Mouse (Mus musculus): Measurements from ENCODE around the gene Kif3a.

Kif3a gene

DNA sequence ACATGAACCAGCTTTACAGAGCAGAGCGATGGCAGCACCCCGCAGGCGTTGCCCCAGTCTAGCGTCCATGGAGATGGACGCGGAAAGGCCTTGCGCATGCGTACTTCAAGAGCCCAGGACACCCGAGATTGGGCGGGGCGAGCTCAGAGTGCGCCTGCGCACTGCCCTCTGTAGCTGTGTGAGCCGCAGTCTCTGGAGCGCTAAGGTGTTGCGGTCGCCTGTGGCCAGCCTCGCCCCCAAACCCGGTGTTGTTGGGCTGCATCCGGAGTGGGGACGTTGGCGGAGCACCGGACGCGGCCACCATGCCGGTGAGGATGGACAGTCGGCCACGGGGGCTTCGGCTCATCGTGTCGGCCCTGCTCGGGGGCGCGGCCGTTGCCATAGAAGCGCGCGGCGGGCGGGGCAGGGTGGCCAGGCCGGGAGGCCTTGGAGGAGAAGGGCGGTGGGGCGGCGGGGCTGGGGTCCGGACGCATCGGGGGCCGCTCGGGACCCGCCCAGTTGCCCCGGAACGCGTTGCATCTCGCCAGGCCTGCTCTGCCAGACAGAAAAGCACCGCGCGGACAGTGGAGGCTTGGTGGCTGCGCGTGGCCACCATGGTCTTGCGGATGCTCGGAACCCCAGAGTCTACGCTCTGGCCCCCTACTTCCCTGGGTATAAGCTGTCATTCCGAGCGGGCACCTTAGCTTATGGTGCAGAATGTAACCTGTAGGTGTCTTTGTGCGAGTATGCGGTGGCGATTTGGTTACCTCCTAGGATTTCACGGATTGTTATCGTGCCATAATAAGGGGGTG, at the start of gene Kif3a:
TSS of gene Kif3a (plus strand) at position 156 of the 791 bp plus-strand sequence.
- peak; percentile 96 to 98 for DNase-seq

DNA sequence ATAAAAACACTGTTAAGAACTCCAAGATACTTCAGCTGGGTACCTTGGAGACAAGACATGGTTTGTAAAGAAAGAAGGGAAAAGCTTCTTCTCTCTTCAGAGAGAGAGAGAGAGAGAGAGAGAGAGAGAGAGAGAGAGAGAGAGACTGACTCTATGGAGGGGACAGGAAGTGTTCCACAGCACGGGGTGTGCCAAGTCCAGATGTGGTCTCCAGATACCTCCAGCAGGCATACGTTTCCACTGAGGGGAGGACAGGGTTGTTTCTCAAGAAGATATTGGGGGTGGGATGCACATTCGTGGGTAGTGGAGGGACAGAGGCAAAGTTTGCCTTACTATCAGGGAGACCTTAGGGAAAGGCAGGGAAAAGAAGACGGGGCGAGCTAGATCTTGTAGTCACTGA, 48.4 kb upstream of the Kif3a start:
- DNase-seq: no peak

DNA sequence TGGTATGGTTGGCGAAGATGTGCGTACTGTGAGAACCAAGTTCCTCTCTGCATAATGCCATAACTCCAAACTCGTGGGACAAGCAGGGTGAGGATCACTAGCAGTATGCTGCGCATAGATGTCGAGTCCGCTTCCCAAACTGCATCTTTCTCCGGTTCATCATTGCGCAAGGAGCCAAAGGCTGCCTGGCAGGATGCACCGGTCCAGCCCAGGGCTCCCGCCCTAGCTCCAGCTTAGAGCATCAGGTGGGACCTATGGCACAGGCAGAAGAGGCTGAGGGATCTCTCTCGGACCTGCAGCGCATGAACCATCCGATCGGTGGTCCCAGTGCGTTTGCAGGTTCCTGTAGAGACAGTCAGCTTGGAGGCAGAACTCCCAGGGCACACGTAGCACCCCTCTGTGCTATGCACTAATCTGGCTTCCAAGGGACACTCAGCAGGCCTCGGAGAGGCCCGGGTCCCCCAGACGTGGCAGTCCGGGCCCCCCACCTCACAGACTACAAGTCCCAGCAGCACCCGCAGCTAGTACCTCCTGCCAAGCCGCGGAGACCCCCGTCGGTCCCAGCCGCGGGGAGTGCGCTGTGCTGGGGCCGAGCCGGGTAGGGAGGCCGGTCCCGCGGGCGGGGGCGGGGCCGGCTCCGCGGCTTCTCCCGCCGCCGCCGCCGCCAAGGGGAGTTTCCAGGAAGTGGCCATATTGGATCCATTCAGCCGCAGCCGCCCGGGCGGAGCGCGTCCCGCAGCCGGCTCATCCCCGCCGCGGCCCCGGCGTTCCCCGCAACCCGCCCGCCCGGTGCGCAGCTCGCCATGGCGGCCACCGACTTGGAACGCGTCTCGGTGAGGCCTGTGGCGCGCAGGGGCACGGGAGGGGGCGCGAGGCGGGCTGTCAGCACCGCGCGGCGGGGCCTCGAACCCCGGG, 47.7 kb upstream of the Kif3a start, which contains the start of gene Sept8:
TSS of gene Sept8 (plus strand) at position 51 of the 915 bp plus-strand sequence.
- DNase-seq: peak; percentile 75 to 76

DNA sequence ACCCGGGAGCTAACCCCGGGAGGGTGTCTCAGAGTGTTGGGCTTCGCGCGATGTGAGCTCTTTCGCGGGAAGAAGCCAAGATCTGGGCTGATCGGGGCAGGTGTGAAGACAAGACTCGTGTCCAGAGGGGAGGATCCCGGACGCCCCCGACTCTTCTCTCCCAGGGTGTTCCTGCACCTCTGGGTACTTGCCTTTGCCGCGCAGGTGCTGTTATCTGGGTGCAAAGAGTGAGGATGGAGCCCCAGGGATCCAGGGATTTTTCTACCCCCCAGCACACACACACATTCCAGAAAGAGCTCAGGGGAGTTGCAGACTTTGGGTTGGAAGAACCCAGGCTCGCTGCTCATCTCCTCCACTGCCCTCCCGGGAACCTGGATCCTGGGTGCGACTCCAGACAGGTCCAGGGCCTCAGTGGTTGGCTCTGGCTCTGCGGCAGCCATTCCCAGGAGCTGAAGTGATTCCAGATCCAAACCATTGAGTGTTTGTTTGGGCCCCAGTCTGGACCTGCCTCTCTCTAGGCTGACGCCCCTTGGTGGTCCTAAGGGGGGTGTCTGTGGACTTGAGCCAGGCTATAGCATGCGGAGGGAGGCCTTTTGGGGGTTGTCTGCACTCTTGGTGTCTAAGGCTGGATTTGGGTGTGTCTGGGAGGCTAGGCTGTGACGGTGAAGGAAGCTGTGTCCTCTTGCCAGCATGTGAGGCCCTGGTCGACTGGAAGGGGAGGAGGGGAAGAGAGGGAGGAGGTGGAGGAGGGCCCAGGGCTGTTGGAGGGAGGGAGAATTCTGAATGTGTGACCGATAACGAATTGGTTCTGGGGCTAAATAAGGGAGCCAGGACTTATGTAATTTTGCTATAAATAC, 46.8 kb upstream of the Kif3a start:
- DNase-seq: peak; percentile 76

DNA sequence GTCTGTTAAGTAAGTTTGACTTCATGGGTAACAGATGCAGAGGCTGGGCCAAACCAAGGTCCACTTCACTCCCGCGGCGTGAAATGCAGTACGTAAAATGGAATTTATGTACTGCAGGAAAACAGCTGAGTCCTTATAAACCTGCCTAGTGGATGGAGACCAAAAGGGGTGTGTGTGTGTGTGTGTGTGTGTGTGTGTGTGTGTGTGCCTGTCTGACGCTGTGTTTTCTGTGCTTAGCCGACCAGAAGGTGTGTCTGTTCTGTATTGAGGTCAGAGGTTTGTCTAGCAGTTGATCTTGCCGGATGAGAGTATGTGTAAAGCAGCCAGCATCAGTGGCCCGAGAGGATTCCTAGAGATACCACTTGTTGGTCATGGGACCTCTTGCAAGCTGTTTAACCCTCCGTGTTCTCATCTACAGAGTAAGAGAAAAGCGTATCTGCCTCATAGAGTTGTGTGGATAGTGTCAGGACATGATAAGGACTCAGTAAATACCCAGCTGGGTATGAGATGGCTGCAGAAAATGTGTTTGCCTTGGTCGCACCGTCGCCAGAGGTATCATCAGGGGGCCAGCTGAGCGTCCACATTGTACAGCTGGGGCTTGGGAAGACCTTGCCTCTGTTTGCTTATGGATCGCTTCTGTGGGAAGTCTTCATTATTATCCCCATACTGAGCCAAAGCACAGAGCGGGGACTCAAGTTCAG, 45.9 kb upstream of the Kif3a start:
- peak in 1 of 2 experiments; percentile 59 for DNase-seq

DNA sequence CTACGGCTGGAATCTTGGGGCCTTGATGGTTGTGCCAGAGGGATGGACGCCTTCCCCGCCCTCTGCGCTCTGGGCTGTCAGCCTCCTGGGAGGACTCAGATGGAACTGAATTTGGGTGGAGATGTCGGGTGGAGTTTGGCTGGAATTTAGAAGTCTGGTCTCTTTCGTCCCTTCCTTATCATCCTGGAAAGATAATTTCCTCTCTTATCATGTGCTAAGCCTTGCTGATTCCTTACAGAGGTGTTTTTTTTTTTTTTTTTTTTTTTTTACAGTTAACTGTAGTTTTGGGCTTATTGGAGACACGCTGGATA, 45.4 kb upstream of the Kif3a start:
- no peak for DNase-seq

DNA sequence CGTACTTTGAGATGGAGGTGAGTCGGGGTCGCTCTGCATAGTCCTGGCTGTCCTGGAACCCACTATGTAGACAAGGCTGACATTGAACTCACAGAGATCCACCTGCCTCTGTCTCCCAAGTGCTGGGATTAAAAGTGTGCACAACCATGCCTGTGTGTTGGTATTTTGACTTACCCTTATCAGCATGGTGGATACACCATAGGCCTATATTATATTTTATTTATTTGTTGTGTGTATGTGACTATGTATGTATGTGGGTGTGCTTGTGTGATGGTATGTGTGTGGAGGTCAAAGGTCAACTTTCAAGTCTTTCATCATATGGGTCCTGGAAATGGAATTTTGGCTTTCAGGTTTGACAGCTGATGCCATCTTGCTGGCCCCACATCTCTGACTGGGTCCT, 44.8 kb upstream of the Kif3a start:
- DNase-seq: no peak

DNA sequence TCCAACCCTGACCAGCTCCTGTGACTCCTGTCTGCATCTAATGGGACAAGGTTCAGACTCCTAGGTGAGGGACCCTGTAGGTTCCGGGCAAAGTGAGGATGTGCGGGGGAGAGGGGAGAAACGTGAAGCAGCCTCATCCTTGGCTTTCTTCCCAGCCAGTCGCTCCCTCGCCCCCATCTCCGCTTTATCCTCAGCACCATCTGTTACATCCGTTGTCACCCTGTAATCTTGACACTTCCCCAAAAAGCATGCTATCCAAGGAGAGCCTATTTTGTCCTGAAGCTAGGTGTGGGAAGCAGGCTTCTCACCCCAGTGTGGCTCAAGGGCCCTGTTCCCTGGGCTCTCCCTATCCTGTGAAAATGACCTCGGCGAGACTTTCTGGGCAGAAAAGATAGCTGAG, 44.2 kb upstream of the Kif3a start:
- DNase-seq: peak; percentile 82 to 84

DNA sequence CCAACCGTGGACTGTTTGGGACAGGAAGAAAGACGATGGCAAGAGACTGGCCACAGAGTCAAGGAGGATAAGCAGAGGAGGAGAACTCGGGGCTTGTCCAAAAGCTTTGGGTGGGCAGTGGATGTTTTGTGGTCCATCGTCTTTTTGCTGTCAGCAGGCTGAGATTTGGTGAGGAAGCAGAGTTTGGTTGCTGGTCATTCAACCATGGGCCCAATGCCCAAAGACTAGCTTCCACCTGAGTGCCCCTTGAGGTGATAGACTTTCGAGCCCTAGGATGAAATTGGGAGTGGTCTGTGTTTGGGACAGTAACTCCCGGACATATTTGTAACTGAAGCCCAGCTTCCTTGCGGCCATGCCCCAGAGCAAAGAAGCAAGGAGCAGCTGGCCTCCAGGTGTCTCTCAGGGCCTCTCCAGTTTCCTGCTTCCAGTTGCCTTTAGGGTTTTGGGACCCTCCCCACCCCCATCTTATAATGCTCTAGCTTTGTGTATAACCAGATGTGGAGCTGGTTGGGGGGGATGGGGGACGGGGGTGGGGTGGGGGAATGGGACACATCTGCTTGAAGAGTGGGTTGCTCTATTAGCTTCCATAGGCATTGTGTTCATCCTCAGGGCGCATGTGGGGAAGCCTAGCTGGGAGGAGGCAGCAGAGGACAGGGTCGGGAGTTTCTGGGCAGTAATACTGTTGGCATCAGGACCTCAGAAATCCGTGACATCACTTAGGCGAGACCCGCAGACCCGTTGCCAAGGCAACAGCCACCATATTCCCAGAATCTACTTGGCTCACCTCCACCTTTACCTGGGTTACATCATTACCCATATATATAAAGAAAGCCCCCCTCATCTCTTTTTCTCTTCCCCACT, 43.4 kb upstream of the Kif3a start:
- DNase-seq: peak; percentile 40 to 50

DNA sequence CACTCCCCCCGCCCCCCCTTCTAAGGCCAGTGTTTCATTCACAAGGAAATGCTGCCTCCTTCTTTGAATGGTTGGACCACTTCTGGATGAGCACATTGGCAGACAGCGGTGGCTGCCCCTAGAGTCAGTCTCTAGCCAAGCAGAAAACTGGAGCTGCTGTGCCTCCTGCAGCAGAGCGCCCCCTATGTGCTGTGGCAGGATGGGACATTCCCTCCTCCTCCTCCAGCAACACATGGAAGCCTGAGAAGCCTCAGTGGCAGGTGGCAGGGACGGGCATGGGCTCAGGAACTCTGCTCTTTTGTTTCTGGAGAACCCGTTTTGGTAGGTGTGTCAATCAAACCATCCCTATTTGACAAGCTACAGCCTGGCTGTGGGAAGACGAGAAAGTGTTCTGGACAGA, 42.3 kb upstream of the Kif3a start:
- DNase-seq: peak; percentile 58 to 60

DNA sequence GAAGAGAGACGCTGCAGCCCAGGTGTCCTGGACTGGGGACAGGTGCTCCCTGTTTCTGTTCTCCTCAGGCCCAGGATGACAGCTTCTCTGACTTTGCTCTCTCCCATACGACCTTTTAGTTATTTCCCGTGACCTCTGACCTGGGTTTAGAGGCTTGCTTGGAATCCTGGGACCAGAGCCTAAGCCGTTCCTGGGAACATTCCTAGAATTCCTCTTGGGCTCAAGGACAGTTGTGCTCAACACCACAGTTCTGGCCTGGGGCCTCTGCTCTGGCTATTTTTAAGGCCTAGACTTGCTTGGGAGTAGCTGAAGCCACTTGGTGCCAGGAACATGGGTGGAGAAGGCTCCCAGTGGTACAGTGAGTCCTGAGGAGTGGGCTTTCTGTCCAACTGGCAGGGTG, 41.7 kb upstream of the Kif3a start:
- no peak for DNase-seq

DNA sequence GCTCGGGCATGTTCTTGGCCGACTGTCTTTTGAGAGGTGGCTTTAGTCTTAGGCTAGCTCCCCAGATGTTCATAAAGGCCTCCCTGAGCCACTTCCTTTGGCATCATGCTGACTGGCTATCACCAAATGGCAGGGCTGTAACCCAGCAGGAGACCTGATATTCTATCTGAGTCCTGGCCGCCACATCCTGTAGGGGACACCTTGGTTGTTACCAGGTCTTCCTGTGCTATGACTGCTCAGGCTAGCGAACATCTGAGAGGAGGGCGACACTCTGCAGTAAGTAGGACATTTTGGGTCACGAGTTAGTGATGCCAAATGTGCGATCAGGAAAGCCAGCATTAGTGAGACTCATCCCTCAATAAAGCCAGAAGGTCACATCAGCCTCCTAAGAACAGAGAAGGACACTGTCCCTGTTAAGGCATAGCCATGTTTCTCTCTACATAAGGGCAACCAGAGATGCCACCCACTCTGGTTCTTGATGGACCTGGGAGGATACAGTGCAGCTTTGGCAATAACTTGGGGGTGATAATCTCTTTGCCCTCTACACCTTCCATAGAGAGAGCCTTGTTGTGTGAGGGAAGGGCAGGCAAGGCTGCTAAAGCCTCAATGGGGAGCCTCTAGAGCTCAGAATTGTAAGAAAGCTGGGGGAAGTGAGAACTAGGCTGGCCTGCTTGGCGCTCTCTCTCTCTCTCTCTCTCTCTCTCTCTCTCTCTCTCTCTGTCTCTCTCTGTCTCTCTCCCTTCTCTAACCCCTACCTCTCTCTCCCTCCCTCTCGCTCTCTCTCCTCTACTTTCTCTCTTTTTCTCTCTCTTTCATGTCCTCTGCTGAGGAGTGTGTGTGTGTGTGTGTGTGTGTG, 38.6 kb upstream of the Kif3a start:
- no peak for DNase-seq

DNA sequence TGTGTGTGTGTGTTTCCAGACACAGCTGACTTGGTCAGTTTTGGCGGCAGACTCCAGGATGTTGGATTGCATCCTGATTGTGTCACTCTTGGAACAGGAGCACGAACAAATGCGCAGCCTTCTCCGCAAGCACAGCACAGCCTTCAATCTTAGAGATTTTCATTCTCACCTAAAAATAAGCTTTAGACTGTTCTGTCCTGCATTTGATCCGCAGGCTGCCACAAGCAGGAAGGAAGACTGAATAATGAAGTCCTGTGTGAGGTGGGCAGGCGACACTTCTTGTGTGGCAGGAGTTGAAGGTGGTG, 38.0 kb upstream of the Kif3a start:
- peak; percentile 78 to 80 for DNase-seq

DNA sequence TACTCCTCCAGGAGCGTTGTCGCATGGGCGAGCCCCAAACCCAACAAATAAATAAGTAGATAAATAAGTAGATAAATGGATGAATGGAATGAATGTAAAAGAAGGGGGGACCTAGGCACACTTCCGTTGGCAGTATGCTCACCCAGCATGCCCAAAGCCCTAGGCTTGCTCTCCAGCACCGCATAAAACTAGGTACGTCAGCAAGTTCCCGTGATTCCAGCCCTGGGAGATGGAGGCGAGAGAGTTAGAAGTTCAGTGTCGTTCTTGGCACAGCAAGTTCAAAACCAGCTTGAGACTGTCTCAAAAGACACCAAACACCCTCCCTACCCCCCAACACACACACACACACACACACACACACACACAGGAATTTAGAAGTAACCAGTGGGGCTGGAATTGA, 37.2 kb upstream of the Kif3a start:
- no peak for DNase-seq

DNA sequence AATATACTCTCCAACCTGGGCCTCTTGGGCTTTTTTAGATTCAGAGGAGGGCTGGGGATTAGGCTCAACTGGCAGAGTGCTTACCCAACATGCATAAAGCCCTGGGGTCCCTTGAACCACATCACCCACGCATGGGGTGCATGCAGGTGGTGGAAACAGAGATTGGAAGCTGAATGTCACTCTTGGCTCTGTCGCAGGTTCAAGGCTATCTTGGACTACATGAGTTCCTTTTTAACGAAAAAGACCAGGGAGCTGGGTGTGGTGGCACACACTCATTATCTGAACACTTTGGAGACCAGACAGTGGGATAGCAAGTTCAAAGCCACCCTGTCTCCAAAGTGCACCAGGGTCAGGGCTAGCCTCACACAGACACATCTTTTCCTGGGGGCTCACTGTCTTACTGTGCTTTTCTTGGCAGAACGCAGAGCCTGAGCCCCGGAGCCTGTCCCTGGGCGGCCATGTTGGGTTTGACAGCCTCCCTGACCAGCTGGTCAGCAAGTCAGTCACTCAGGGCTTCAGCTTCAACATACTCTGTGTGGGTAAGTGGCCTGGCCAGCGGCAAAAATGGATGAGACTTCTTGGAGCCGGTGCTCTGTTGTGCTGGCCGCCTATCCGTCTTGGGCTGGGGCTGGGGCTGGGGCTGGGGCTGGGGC, 35.5 kb upstream of the Kif3a start:
- DNase-seq: no peak

DNA sequence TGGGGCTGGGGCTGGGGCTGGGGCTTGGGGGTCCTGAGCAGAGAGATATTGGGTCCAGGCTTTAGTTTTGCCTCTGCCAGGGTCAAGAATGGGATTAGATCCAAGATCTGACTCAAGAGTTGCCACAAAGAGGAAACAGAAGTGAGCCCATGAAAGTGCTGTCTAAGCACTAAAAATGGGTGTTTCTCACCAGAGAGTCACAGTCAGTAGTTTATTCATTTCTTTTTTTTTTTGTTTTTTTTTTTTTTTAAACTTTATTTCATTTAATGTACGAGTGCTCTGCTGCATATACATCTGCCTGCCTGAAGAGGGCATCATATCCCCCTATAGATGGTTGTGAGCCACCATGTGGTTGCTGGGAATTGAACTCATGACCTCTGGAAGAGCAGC, 35.0 kb upstream of the Kif3a start:
- no peak for DNase-seq

DNA sequence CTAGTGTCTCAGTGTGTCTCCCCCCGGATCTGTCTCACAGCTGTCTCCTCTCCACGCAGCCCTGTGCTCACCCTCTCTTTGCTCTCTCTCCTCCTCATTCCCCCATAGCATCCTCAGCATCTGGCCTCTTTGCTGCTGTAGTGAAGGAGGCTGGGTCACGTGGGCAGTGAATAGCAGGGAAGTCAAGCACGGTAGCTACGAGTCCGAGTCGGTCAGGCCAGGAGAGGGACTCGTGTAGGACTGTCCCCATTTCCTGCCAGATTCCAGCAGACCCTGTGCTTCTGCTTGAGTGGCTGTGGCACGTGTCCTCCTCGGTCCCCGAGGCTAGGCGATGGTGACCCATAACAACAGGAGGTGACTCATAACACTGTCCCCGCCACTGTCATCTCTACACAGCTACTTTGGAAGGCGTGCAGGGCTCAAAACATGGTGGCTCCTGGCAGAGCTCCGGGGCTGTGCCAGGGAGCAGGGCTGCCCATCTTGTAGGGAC, 28.1 kb upstream of the Kif3a start:
- peak; percentile 80 to 83 for DNase-seq

DNA sequence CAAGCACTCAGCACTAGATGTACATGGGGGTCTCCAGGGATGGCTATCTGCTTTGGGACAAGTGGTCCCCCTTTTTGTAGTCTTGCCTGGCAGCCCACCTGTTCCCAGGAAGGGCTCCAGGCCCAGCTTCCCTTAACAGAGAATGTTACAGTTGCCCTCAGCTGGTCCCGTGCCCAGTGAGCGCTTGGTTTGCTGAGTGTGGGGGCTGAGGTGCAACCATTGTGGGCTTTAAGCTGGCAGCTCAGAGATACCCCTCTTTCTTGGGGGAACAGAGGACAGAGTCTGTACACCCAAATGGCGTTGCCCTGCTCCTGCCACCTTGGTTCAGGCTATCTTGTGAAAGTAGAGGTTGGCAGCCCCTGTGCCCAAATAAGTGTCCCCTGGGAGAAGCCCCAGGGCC, 26.8 kb upstream of the Kif3a start:
- no peak for DNase-seq

DNA sequence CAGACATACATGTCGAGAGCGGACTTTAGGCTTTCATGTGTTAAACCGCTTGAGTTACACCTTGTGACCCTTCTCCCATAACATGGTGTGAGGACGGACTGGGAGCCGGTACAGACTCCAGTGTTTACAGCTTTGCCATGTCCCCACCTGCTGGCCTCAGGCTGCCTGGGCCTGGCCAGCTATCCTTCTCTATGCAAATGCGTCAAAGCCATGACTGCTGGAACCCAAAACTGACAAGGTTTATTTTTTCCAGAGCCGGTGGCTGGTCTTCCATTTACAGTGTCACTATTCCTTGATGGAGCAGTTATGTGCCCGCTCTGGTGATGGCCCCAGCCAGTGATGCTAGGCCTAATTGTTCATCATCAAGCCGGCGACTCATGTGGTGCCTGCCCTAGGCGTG, 26.0 kb upstream of the Kif3a start:
- DNase-seq: peak in 1 of 2 experiments; percentile 45

DNA sequence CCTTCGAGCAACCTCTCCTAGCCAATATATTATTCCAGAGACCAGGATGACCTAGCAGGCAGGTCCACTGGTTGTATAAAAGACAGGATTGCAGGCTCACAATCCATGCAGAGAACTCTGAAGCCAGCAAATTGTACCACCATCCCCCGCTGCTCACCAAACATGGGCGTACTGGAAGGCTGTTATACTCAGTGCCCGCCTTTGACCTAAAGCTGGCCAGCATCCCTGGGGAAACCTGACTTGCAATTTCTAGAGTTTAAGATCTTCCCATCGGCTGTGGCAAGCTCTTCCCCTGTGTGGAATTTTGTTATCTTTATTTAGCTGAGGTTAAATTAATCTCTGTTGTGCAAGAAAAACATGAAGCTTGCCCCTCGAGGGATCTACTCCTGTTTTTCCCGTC, 24.2 kb upstream of the Kif3a start:
- DNase-seq: no peak
